ENCODE assay signal across 18 mouse cellular contexts in the genomic region with DNA sequence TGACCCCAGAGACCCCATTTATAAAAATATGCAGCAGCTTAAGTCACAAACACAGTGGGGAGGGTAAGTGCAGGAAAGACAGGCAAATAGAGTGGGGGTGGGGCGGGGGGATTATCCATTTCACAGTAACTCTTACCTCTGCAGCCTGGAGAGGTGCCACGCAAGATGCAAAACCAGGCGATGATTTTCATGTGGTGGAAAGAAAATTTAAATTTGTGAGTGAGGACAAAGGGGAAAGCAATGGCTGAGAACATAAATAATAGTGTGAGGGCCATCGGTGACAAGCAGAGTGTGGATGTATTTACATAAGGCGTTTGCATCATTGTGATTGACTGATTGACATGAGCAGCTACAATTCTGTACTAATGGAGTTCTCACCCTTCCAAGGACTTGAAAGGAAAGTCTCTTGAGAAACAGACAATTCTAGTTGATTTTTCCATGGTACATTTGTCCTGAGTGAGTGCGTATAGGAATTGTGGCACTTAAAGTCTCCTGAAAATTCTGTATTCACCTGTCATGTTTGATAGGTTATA.
DNase-seq lines count a peak whose midpoint lies in the region; ATAC-seq and TF ChIP-seq lines count a peak whose summit lies in the region.
"Had no signal": no experiment of that assay in that cellular context is flagged by ENCODE, and none has a peak within 500 bp of the region (broad histone marks: within the 10 kb centered on the region; RNA-seq: fewer than 3 reads in every experiment).

No protein-coding gene starts in this region.

- no peak overlapping the region for H3K27ac ChIP-seq in forebrain, embryonic 12.5 days
- H3K27ac ChIP-seq in forebrain, postnatal 0 days (ENCODE audit: low read depth, low read length) = no peak overlapping the region
- H3K27ac ChIP-seq in forebrain, embryonic 16.5 days (ENCODE audit: low read length) = no peak overlapping the region; the same call in 1 of the 2 replicates
- H3K27ac ChIP-seq in forebrain, embryonic 11.5 days (ENCODE audit: low read depth, low read length) = no peak overlapping the region
- H3K27ac ChIP-seq in midbrain, embryonic 13.5 days = no peak overlapping the region
- no peak overlapping the region for H3K27ac ChIP-seq in midbrain, postnatal 0 days (ENCODE audit: low read depth, low read length)
- H3K27ac ChIP-seq: heart, adult 2 months; heart, embryonic 10.5 days; hindbrain, embryonic 12.5 days; hindbrain, embryonic 15.5 days had no signal

- no peak for TF ChIP-seq CTCF in forebrain, postnatal 0 days (IDR thresholded peaks at IDR 0.05; ENCODE audit: low read depth)
- TF ChIP-seq CTCF in midbrain, postnatal 0 days (IDR thresholded peaks at IDR 0.05) = no peak

- DNase-seq in forebrain, postnatal 0 days = no peak
- DNase-seq in forebrain, embryonic 11.5 days (ENCODE audit: low spot score) = no peak
- no peak for DNase-seq in midbrain, postnatal 0 days (ENCODE audit: low spot score)
- DNase-seq: adrenal gland, adult 8-10 months; adrenal gland, postnatal 25 days; cerebellum, adult 18-20 months; cerebellum, adult 9-10 months; cerebellum, postnatal 14 days; gastrocnemius, postnatal 25 days; heart, adult 2 months had no signal

- no peak overlapping the region for H3K9ac ChIP-seq in forebrain, embryonic 12.5 days
- H3K9ac ChIP-seq in forebrain, postnatal 0 days = no peak overlapping the region
- no peak overlapping the region for H3K9ac ChIP-seq in forebrain, embryonic 16.5 days (replicated peaks; ENCODE audit: low read depth, low read length)
- H3K9ac ChIP-seq in forebrain, embryonic 11.5 days (ENCODE audit: low read length) = no peak overlapping the region
- H3K9ac ChIP-seq in midbrain, embryonic 13.5 days (replicated peaks) = no peak overlapping the region
- no peak overlapping the region for H3K9ac ChIP-seq in midbrain, postnatal 0 days (replicated peaks; ENCODE audit: low read length, poor library complexity, severe bottlenecking)
- H3K9ac ChIP-seq: hindbrain, embryonic 12.5 days; hindbrain, embryonic 15.5 days had no signal

- H3K4me2 ChIP-seq in forebrain, embryonic 12.5 days = no peak overlapping the region
- no peak overlapping the region for H3K4me2 ChIP-seq in forebrain, postnatal 0 days (ENCODE audit: low read depth)
- H3K4me2 ChIP-seq in forebrain, embryonic 16.5 days (ENCODE audit: low read length) = no peak overlapping the region
- no peak overlapping the region for H3K4me2 ChIP-seq in forebrain, embryonic 11.5 days (ENCODE audit: low read depth, low read length, severe bottlenecking)
- no peak overlapping the region for H3K4me2 ChIP-seq in midbrain, embryonic 13.5 days (replicated peaks)
- H3K4me2 ChIP-seq in midbrain, postnatal 0 days (ENCODE audit: low read depth, low read length, poor library complexity, severe bottlenecking) = no peak overlapping the region
- H3K4me2 ChIP-seq: hindbrain, embryonic 12.5 days; hindbrain, embryonic 15.5 days had no signal

- no peaks in the 10 kb centered on the region for H3K27me3 ChIP-seq in forebrain, embryonic 12.5 days
- H3K27me3 ChIP-seq in forebrain, postnatal 0 days (ENCODE audit: insufficient read depth, low read length) = no peaks in the 10 kb centered on the region
- no peaks in the 10 kb centered on the region for H3K27me3 ChIP-seq in forebrain, embryonic 16.5 days (replicated peaks; ENCODE audit: control insufficient read depth, insufficient read depth, low read length)
- no peaks in the 10 kb centered on the region for H3K27me3 ChIP-seq in forebrain, embryonic 11.5 days (ENCODE audit: control insufficient read depth, insufficient read depth, low read length)
- no peaks in the 10 kb centered on the region for H3K27me3 ChIP-seq in midbrain, embryonic 13.5 days
- no peaks in the 10 kb centered on the region for H3K27me3 ChIP-seq in midbrain, postnatal 0 days (ENCODE audit: insufficient read depth, low read length)
- H3K27me3 ChIP-seq: hindbrain, embryonic 12.5 days; hindbrain, embryonic 15.5 days had no signal

- WGBS in forebrain, embryonic 12.5 days = 50% methylated on average over 6 of the region's 6 CpGs
- WGBS in forebrain, postnatal 0 days = 47% methylated on average over 6 of the region's 6 CpGs
- 40% methylated on average over 6 of the region's 6 CpGs for WGBS in forebrain, embryonic 16.5 days
- 52% methylated on average over 6 of the region's 6 CpGs for WGBS in forebrain, embryonic 11.5 days
- WGBS in midbrain, embryonic 13.5 days = 40% methylated on average over 6 of the region's 6 CpGs
- 51% methylated on average over 6 of the region's 6 CpGs for WGBS in midbrain, postnatal 0 days

- peak; percentile 68; the same call in 1 of the 2 replicates for ATAC-seq in forebrain, embryonic 12.5 days (ENCODE audit: low FRiP score)
- ATAC-seq in forebrain, postnatal 0 days = no peak
- peak; percentile 47; the same call in 1 of the 2 replicates for ATAC-seq in forebrain, embryonic 16.5 days
- ATAC-seq in forebrain, embryonic 11.5 days (replicated peaks; ENCODE audit: low FRiP score) = no peak
- peak; percentile 43; the same call in 1 of the 2 replicates for ATAC-seq in midbrain, embryonic 13.5 days
- ATAC-seq in midbrain, postnatal 0 days (ENCODE audit: low FRiP score) = no peak
- ATAC-seq: activated CD4-positive, CD25-positive, alpha-beta regulatory T cell, adult 4 months; intestine, postnatal 0 days had no signal

- H3K4me1 ChIP-seq in forebrain, embryonic 12.5 days = peaks cover 7% of the 10 kb centered on the region; the same call in 1 of the 2 replicates
- H3K4me1 ChIP-seq in forebrain, postnatal 0 days (ENCODE audit: insufficient read depth) = no peaks in the 10 kb centered on the region
- no peaks in the 10 kb centered on the region; the same call in 1 of the 2 replicates for H3K4me1 ChIP-seq in forebrain, embryonic 16.5 days (replicated peaks; ENCODE audit: control insufficient read depth, insufficient read depth, low read length)
- H3K4me1 ChIP-seq in forebrain, embryonic 11.5 days (replicated peaks; ENCODE audit: control insufficient read depth, insufficient read depth, low read length) = no peaks in the 10 kb centered on the region; the same call in 1 of the 2 replicates
- H3K4me1 ChIP-seq in midbrain, embryonic 13.5 days (replicated peaks) = 0 out of 2 replicates have a peak, but pooled peaks cover 4% of the 10 kb centered on the region
- no peaks in the 10 kb centered on the region for H3K4me1 ChIP-seq in midbrain, postnatal 0 days (ENCODE audit: insufficient read depth, low read length)
- H3K4me1 ChIP-seq: hindbrain, embryonic 12.5 days; hindbrain, embryonic 15.5 days had no signal

- H3K9me3 ChIP-seq in forebrain, embryonic 12.5 days = no peaks in the 10 kb centered on the region
- H3K9me3 ChIP-seq in forebrain, postnatal 0 days (ENCODE audit: low read length) = no peaks in the 10 kb centered on the region
- H3K9me3 ChIP-seq in forebrain, embryonic 16.5 days (ENCODE audit: control insufficient read depth, low read length) = no peaks in the 10 kb centered on the region
- no peaks in the 10 kb centered on the region for H3K9me3 ChIP-seq in forebrain, embryonic 11.5 days (ENCODE audit: control insufficient read depth, low read length)
- no peaks in the 10 kb centered on the region for H3K9me3 ChIP-seq in midbrain, embryonic 13.5 days
- no peaks in the 10 kb centered on the region for H3K9me3 ChIP-seq in midbrain, postnatal 0 days (ENCODE audit: low read length)
- H3K9me3 ChIP-seq: heart, embryonic 10.5 days; hindbrain, embryonic 12.5 days; hindbrain, embryonic 15.5 days had no signal

- H3K36me3 ChIP-seq in forebrain, embryonic 12.5 days (replicated peaks) = no peaks in the 10 kb centered on the region
- H3K36me3 ChIP-seq in forebrain, postnatal 0 days (ENCODE audit: insufficient read depth) = no peaks in the 10 kb centered on the region
- no peaks in the 10 kb centered on the region for H3K36me3 ChIP-seq in forebrain, embryonic 16.5 days (ENCODE audit: control insufficient read depth, insufficient read depth)
- no peaks in the 10 kb centered on the region for H3K36me3 ChIP-seq in forebrain, embryonic 11.5 days (ENCODE audit: control insufficient read depth, insufficient read depth, low read length)
- H3K36me3 ChIP-seq in midbrain, embryonic 13.5 days = no peaks in the 10 kb centered on the region
- no peaks in the 10 kb centered on the region for H3K36me3 ChIP-seq in midbrain, postnatal 0 days (ENCODE audit: insufficient read depth, low read length)
- H3K36me3 ChIP-seq: heart, embryonic 10.5 days; hindbrain, embryonic 12.5 days; hindbrain, embryonic 15.5 days had no signal

- no peak overlapping the region for H3K4me3 ChIP-seq in forebrain, embryonic 12.5 days (replicated peaks)
- no peak overlapping the region for H3K4me3 ChIP-seq in forebrain, postnatal 0 days (ENCODE audit: low read depth, low read length)
- no peak overlapping the region for H3K4me3 ChIP-seq in forebrain, embryonic 16.5 days (replicated peaks; ENCODE audit: low read length)
- H3K4me3 ChIP-seq in forebrain, embryonic 11.5 days (ENCODE audit: low read depth, low read length) = no peak overlapping the region
- no peak overlapping the region for H3K4me3 ChIP-seq in midbrain, embryonic 13.5 days (replicated peaks)
- H3K4me3 ChIP-seq in midbrain, postnatal 0 days (ENCODE audit: low read depth, low read length) = no peak overlapping the region
- H3K4me3 ChIP-seq: heart, adult 2 months; heart, embryonic 10.5 days; hindbrain, embryonic 12.5 days; hindbrain, embryonic 15.5 days had no signal

Comparison
In these comparisons a context has a peak if more than half of its experiments do, and no peak if none do; other contexts are left out.
1. ATAC-seq: peak in forebrain, embryonic 12.5 days (single experiment), forebrain, embryonic 16.5 days (single experiment) and midbrain, embryonic 13.5 days (single experiment); none in forebrain, postnatal 0 days (single experiment), forebrain, embryonic 11.5 days (single experiment) and midbrain, postnatal 0 days (single experiment).